Mouse (Mus musculus): ENCODE results near the gene Syt2. TPM values are rescaled to one million over a fixed set of nuclear protein-coding genes. Genes with fewer than 3 reads are reported as not detected.

Gene Syt2
- polyA plus RNA-seq, 1 experiment = 0.05 TPM

DNA sequence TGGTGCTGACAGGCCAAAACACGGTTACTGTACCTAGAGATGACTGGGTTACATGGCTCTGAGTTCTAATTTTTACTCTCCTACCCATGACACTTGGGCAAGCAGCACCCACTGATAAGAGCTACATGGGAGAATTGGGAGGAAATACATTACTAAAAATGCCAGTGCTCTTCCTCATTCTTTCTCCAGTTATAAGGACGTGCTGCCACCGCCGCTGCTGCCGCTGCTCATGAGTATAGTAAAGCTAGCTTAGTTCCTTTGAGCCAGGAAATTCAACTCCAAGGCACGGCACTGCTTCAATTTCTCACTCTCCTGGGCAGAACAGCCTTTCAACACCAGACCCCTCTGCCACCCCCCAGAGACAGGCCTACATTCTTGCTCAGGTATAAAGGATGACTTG is 138.0 kb downstream of the Syt2 start:
- H3K27ac ChIP-seq (ENCODE audit: control insufficient read depth, insufficient read depth, low read length) = no peak overlapping the region
- H3K36me3 ChIP-seq (ENCODE audit: control insufficient read depth, insufficient read depth, low read length) = no peaks in the 10 kb centered on the region
- no peaks in the 10 kb centered on the region for H3K27me3 ChIP-seq (ENCODE audit: control insufficient read depth, insufficient read depth, low read length)
- no peak for DNase-seq
- H3K4me3 ChIP-seq (ENCODE audit: control insufficient read depth, insufficient read depth, low read length) = no peak overlapping the region
- no peaks in the 10 kb centered on the region for H3K4me1 ChIP-seq (replicated peaks; ENCODE audit: control insufficient read depth, insufficient read depth, low read length)
- 82% methylated on average over 6 of the region's 6 CpGs for WGBS
- no peak for TF ChIP-seq POLR2A (IDR thresholded peaks at IDR 0.05; ENCODE audit: control insufficient read depth, extremely low read depth, insufficient read depth, low read length, poor library complexity)
- TF ChIP-seq CTCF (IDR thresholded peaks at IDR 0.05; ENCODE audit: borderline replicate concordance, control insufficient read depth, extremely low read depth, insufficient read depth, low read length, poor library complexity) = no peak

DNA sequence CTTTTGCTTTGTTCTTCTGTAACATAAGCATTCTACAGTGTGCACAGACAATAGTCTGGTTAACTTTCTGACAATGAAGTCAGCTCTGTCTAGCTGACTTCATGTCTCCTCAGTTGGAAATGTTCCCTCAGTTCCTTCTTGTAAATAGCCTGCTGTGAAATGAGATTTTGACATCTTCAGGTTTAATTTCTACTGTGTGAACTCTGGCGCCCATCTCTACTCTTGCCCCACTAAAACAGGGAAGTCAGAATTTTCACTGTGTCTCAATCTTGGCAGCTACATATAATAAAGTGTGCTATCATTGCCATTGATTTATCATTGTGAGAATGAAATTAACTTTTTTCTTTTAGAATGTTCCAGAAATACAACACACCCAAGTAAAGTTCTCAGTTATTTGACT is 138.4 kb downstream of the Syt2 start:
- 87% methylated on average over 1 of the region's 1 CpGs for WGBS
- TF ChIP-seq POLR2A (IDR thresholded peaks at IDR 0.05; ENCODE audit: control insufficient read depth, extremely low read depth, insufficient read depth, low read length, poor library complexity) (no peak), CTCF (IDR thresholded peaks at IDR 0.05; ENCODE audit: borderline replicate concordance, control insufficient read depth, extremely low read depth, insufficient read depth, low read length, poor library complexity) (no peak)
- H3K36me3 ChIP-seq (ENCODE audit: control insufficient read depth, insufficient read depth, low read length) = no peaks in the 10 kb centered on the region
- no peak for DNase-seq
- no peak overlapping the region for H3K4me3 ChIP-seq (ENCODE audit: control insufficient read depth, insufficient read depth, low read length)
- H3K4me1 ChIP-seq (replicated peaks; ENCODE audit: control insufficient read depth, insufficient read depth, low read length) = no peaks in the 10 kb centered on the region
- no peaks in the 10 kb centered on the region for H3K27me3 ChIP-seq (ENCODE audit: control insufficient read depth, insufficient read depth, low read length)
- H3K27ac ChIP-seq (ENCODE audit: control insufficient read depth, insufficient read depth, low read length) = no peak overlapping the region

DNA sequence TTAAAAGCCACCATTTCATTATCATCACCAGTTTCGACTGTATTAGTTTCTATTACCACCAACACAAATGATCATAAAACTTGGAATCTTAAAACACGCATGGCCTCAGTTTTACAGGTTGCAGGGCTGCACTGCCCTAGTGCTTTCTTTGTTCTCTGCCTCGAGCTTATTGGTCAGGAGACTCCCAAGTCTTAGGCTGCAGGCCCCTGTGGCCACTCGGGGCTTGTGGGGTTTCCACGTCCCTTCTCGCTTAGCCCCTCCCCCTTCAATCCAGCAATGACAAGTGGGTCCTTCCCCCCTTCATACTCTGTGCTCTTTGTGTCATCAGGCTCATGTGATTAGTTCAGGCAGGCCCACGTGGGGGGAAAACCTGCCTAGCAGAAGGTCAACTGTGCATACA is 141.6 kb downstream of the Syt2 start:
- 85% methylated on average over 7 of the region's 7 CpGs for WGBS
- no peak for TF ChIP-seq POLR2A (IDR thresholded peaks at IDR 0.05; ENCODE audit: control insufficient read depth, extremely low read depth, insufficient read depth, low read length, poor library complexity)
- TF ChIP-seq CTCF (IDR thresholded peaks at IDR 0.05; ENCODE audit: borderline replicate concordance, control insufficient read depth, extremely low read depth, insufficient read depth, low read length, poor library complexity) = no peak
- no peak overlapping the region for H3K27ac ChIP-seq (ENCODE audit: control insufficient read depth, insufficient read depth, low read length)
- H3K4me1 ChIP-seq (replicated peaks; ENCODE audit: control insufficient read depth, insufficient read depth, low read length) = no peaks in the 10 kb centered on the region
- no peaks in the 10 kb centered on the region for H3K27me3 ChIP-seq (ENCODE audit: control insufficient read depth, insufficient read depth, low read length)
- DNase-seq = no peak
- no peak overlapping the region for H3K4me3 ChIP-seq (ENCODE audit: control insufficient read depth, insufficient read depth, low read length)
- no peaks in the 10 kb centered on the region for H3K36me3 ChIP-seq (ENCODE audit: control insufficient read depth, insufficient read depth, low read length)

DNA sequence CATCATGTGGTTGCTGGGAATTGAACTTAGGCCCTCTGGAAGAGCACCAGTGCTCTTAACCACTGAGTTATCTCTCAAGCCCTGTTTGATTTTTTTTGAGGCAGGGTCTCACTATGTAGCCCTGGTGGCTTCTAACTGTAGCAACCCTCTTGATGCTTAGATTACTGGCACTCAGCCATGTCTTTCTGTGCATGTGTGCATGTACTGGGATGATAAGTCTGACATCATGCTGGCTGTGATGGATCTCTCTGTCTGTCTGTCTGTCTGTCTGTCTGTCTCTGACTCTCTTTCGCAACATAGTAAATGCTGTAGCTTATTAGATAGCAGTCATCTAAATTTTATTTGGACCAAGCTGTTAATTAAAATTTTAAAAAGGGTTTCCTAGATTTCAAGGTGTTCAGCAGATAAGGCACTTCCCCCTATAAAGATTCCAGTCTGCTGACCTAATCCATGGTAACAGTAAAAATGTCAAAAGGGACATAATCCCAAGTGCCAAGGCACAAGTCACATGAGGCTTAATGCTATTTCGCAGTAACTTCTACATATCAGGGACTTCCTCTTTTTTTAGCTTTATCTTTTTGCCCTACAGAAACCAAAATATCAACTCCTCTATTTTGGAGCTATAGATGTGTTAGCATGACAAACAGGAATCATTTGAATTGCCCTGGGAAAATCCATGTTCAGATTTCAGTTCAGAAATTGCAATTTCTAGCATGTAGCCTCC is 144.4 kb downstream of the Syt2 start:
- WGBS = 82% methylated on average over 2 of the region's 2 CpGs
- H3K27ac ChIP-seq (ENCODE audit: control insufficient read depth, insufficient read depth, low read length) = no peak overlapping the region

DNA sequence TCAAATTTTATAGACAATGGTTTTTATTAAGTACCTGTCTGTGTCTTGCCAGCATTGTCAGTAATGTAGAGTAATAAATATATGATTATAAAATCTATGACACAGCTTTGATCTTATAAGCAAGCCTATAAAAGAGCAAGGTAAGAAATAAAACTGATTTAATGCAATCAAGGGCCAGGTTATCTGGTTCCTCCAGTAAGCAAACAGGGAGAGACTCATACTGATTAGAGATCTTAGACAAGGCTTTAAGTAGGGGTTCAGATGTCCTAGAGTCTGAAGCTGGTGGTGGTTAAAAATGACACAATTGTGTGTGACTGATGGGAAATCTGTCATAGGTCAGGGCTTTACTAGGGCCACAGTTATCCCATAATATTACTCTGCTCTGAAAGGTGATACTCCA is 145.0 kb downstream of the Syt2 start:
- Histone ChIP-seq H3K4me1 (replicated peaks; ENCODE audit: control insufficient read depth, insufficient read depth, low read length) (no peaks in the 10 kb centered on the region), H3K36me3 (ENCODE audit: control insufficient read depth, insufficient read depth, low read length) (no peaks in the 10 kb centered on the region), H3K27ac (ENCODE audit: control insufficient read depth, insufficient read depth, low read length) (no peak overlapping the region), H3K27me3 (ENCODE audit: control insufficient read depth, insufficient read depth, low read length) (no peaks in the 10 kb centered on the region), H3K4me3 (ENCODE audit: control insufficient read depth, insufficient read depth, low read length) (no peak overlapping the region)
- TF ChIP-seq CTCF (IDR thresholded peaks at IDR 0.05; ENCODE audit: borderline replicate concordance, control insufficient read depth, extremely low read depth, insufficient read depth, low read length, poor library complexity) (no peak), POLR2A (IDR thresholded peaks at IDR 0.05; ENCODE audit: control insufficient read depth, extremely low read depth, insufficient read depth, low read length, poor library complexity) (no peak)
- DNase-seq = no peak

More for the DNA sequence above, 144.4 kb downstream of the Syt2 start:
- no peaks in the 10 kb centered on the region for H3K36me3 ChIP-seq (ENCODE audit: control insufficient read depth, insufficient read depth, low read length)
- no peaks in the 10 kb centered on the region for H3K4me1 ChIP-seq (replicated peaks; ENCODE audit: control insufficient read depth, insufficient read depth, low read length)
- no peaks in the 10 kb centered on the region for H3K27me3 ChIP-seq (ENCODE audit: control insufficient read depth, insufficient read depth, low read length)
- TF ChIP-seq CTCF (IDR thresholded peaks at IDR 0.05; ENCODE audit: borderline replicate concordance, control insufficient read depth, extremely low read depth, insufficient read depth, low read length, poor library complexity) (no peak), POLR2A (IDR thresholded peaks at IDR 0.05; ENCODE audit: control insufficient read depth, extremely low read depth, insufficient read depth, low read length, poor library complexity) (no peak)
- no peak overlapping the region for H3K4me3 ChIP-seq (ENCODE audit: control insufficient read depth, insufficient read depth, low read length)
- DNase-seq = no peak

DNA sequence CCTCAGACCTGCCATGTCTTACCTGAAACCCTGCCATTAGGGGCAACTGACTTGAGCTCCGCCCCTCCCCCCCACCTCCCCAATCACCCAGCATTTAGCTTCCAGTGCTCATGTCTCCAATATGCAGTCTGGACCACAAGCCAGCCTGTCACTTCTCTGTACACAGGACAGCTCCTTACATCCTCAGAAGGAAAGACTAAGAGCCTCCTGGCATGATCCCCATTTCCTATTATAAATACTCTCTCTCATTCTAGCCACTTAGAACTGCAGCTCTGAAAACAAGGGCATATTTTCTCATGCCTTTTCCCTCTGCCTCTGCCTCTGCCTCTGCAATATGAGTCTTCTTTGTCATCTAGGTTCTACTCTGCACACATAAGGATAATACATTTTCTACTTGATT is 149.6 kb downstream of the Syt2 start:
- Histone ChIP-seq H3K27me3 (ENCODE audit: control insufficient read depth, insufficient read depth, low read length) (no peaks in the 10 kb centered on the region), H3K4me3 (ENCODE audit: control insufficient read depth, insufficient read depth, low read length) (no peak overlapping the region), H3K36me3 (ENCODE audit: control insufficient read depth, insufficient read depth, low read length) (no peaks in the 10 kb centered on the region), H3K27ac (ENCODE audit: control insufficient read depth, insufficient read depth, low read length) (no peak overlapping the region), H3K4me1 (replicated peaks; ENCODE audit: control insufficient read depth, insufficient read depth, low read length) (no peaks in the 10 kb centered on the region)
- DNase-seq = no peak
- TF ChIP-seq POLR2A (IDR thresholded peaks at IDR 0.05; ENCODE audit: control insufficient read depth, extremely low read depth, insufficient read depth, low read length, poor library complexity) (no peak), CTCF (IDR thresholded peaks at IDR 0.05; ENCODE audit: borderline replicate concordance, control insufficient read depth, extremely low read depth, insufficient read depth, low read length, poor library complexity) (no peak)
- 96% methylated on average over 1 of the region's 1 CpGs for WGBS

DNA sequence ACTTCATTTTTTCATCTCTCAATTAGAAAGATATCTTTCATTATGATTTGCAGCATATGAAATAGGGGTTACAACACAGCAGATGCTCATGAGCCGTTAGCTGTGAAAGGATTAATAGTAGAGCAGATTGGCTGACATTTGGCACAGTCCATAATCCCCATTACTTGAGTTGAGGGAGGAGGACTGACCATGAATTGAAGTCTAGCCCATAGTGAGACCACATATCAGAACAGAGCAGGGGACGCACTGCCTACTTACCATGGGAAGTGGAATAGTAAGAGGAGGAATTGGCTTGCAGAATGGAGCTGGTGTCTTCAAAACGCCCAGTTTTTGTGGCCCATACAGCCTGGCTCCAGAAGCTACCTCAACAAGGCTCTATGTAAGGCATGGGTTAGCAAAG is 150.1 kb downstream of the Syt2 start:
- Histone ChIP-seq H3K36me3 (ENCODE audit: control insufficient read depth, insufficient read depth, low read length) (no peaks in the 10 kb centered on the region), H3K4me3 (ENCODE audit: control insufficient read depth, insufficient read depth, low read length) (no peak overlapping the region), H3K4me1 (replicated peaks; ENCODE audit: control insufficient read depth, insufficient read depth, low read length) (no peaks in the 10 kb centered on the region), H3K27ac (ENCODE audit: control insufficient read depth, insufficient read depth, low read length) (no peak overlapping the region), H3K27me3 (ENCODE audit: control insufficient read depth, insufficient read depth, low read length) (no peaks in the 10 kb centered on the region)
- 98% methylated on average over 3 of the region's 3 CpGs for WGBS
- no peak for DNase-seq
- TF ChIP-seq CTCF (IDR thresholded peaks at IDR 0.05; ENCODE audit: borderline replicate concordance, control insufficient read depth, extremely low read depth, insufficient read depth, low read length, poor library complexity) (no peak), POLR2A (IDR thresholded peaks at IDR 0.05; ENCODE audit: control insufficient read depth, extremely low read depth, insufficient read depth, low read length, poor library complexity) (no peak)
